20 mouse cellular contexts compared by ENCODE assay signal in genomic region chr4:145283441-145283840, GRCm38 (mm10). TPM values are rescaled to one million over a fixed set of nuclear protein-coding genes. Genes with fewer than 3 reads are reported as not detected.
DNase-seq lines count a peak whose midpoint lies in the region; TF ChIP-seq lines count a peak whose summit lies in the region.
"Had no signal": no experiment of that assay in that cellular context is flagged by ENCODE, and none has a peak within 500 bp of the region (broad histone marks: within the 10 kb centered on the region; RNA-seq: fewer than 3 reads in every experiment).

No protein-coding gene starts in this region.

- DNase-seq in lung, postnatal 10 days: peak; percentile 25
- DNase-seq in lung, postnatal 4 days: no peak
- DNase-seq in CH12.LX (ENCODE audit: extremely low read depth): no peak
- DNase-seq in induced T-regulatory cell, adult 2 months (ENCODE audit: low read depth): peak; percentile 81
- no peak for DNase-seq in urinary bladder, postnatal 36 days (ENCODE audit: low spot score in 2 of 2)
- DNase-seq in cerebellum, adult 8-10 months: no peak
- DNase-seq: adrenal gland, postnatal 10 days; cerebellum, adult 11-12 months; cerebellum, postnatal 10 days; forebrain, postnatal 0 days; gastrocnemius, postnatal 14 days; kidney, adult 11 months had no signal

- in situ Hi-C loops in CH12.LX (cut with MboI; ENCODE audit: low pct_ligation_motif_present, low pct_unique_long_range_greater_than_20kb, low sequenced_read_pairs): loop anchor here (5.0 to 25.0 kb wide), 2 partner anchors 66 to 396 kb away; partner anchors contain the start of gene Dhrs3

- no peaks in the 10 kb centered on the region for H3K27me3 ChIP-seq in CH12.LX (replicated peaks)
- H3K27me3 ChIP-seq: forebrain, embryonic 13.5 days; heart, embryonic 12.5 days; Patski had no signal

- H3K36me3 ChIP-seq in CH12.LX (replicated peaks in 1 of 2; ENCODE audit: control insufficient read depth in 1 of 2, insufficient read depth in 1 of 2, low read length in 1 of 2): peaks cover 16 to 46% of the 10 kb centered on the region in 2 experiments
- H3K36me3 ChIP-seq: embryonic facial prominence, embryonic 10.5 days; heart, embryonic 12.5 days; hindbrain, embryonic 10.5 days had no signal

- TF ChIP-seq EP300 in CH12.LX (IDR thresholded peaks at IDR 0.05; ENCODE audit: low read length): no peak

- H3K79me2 ChIP-seq in CH12.LX (replicated peaks; ENCODE audit: control insufficient read depth, extremely low read depth, insufficient read depth, poor library complexity, severe bottlenecking): no peaks in the 10 kb centered on the region

- no peak overlapping the region for H3K9ac ChIP-seq in CH12.LX (ENCODE audit: insufficient read depth, low read depth)
- H3K9ac ChIP-seq: forebrain, embryonic 13.5 days; forebrain, postnatal 0 days; heart, embryonic 12.5 days; hindbrain, embryonic 14.5 days had no signal

- no peak for TF ChIP-seq CTCF in CH12.LX (conservative IDR thresholded peaks at IDR 0.05 in 1 of 2, IDR thresholded peaks at IDR 0.05 in 1 of 2; ENCODE audit: low read depth in 2 of 2, low read length in 2 of 2)

- H3K27ac ChIP-seq in CH12.LX (ENCODE audit: insufficient read depth, low read depth): no peak overlapping the region
- H3K27ac ChIP-seq: embryonic facial prominence, embryonic 10.5 days; forebrain, embryonic 13.5 days; hindbrain, embryonic 10.5 days; hindbrain, embryonic 14.5 days had no signal

- H3K4me3 ChIP-seq in CH12.LX (replicated peaks in 1 of 3; ENCODE audit: low read depth in 2 of 3, low read length in 2 of 3, poor library complexity in 1 of 3): no peak overlapping the region
- H3K4me3 ChIP-seq: embryonic facial prominence, embryonic 10.5 days; forebrain, embryonic 13.5 days; heart, embryonic 12.5 days; hindbrain, embryonic 10.5 days had no signal

- dilution Hi-C loops in CH12.LX (cut with MboI; ENCODE audit: extremely low pct_ligation_motif_present, extremely low pct_unique_long_range_greater_than_20kb, low sequenced_read_pairs): no loop called here

- peaks cover 4% of the 10 kb centered on the region for H3K9me3 ChIP-seq in CH12.LX (replicated peaks; ENCODE audit: low read length)
- H3K9me3 ChIP-seq: embryonic facial prominence, embryonic 10.5 days; forebrain, embryonic 13.5 days; heart, embryonic 12.5 days; hindbrain, embryonic 10.5 days had no signal

- TF ChIP-seq RAD21 in CH12.LX (IDR thresholded peaks at IDR 0.05; ENCODE audit: low read depth, low read length): no peak

- TF ChIP-seq POLR2A in CH12.LX (IDR thresholded peaks at IDR 0.05; ENCODE audit: low read depth, low read length): no peak

- no peak overlapping the region for H3K4me2 ChIP-seq in CH12.LX (ENCODE audit: insufficient read depth, low read depth, poor library complexity, severe bottlenecking)
- H3K4me2 ChIP-seq: forebrain, embryonic 13.5 days; heart, embryonic 12.5 days; hindbrain, embryonic 14.5 days had no signal

- peaks cover 10 to 11% of the 10 kb centered on the region in 2 experiments for H3K4me1 ChIP-seq in CH12.LX (ENCODE audit: control insufficient read depth in 1 of 2, insufficient read depth in 2 of 2)
- H3K4me1 ChIP-seq: embryonic facial prominence, embryonic 10.5 days; forebrain, embryonic 13.5 days; hindbrain, embryonic 10.5 days had no signal

TF ChIP-seq in CH12.LX, 34 proteins besides CTCF, POLR2A, EP300 and RAD21:
- no peak for TF ChIP-seq ZKSCAN1 (IDR thresholded peaks at IDR 0.05; ENCODE audit: borderline replicate concordance, low read depth, low read length)
- no peak for TF ChIP-seq NELFE (IDR thresholded peaks at IDR 0.05; ENCODE audit: low read depth, low read length)
- peak; percentile 67 for TF ChIP-seq BHLHE40 (IDR thresholded peaks at IDR 0.05; ENCODE audit: low read depth, low read length)

RNA-seq across cellular contexts. Expression of gene Tnfrsf8, which starts 31.5 kb away (rescaled TPM):
- 23.2 and 31.0 TPM in 2 replicates for total RNA-seq in CH12.LX (2012; rRNA removed)
- total RNA-seq in CH12.LX (2014; rRNA removed): 18.9 and 24.7 TPM in 2 replicates
- 11.5 and 12.7 TPM in 2 replicates for polyA plus RNA-seq in CH12.LX (2012; ENCODE audit: insufficient read length, low read depth)
- total RNA-seq: gastrocnemius, adult 18-20 months had no signal
- polyA plus RNA-seq: embryonic facial prominence, embryonic 10.5 days; heart, embryonic 12.5 days; intestine, embryonic 14.5 days had no signal

RNA-seq across cellular contexts. Expression of gene Tnfrsf1b, which starts 36.8 kb away (rescaled TPM):
- 14.9 and 16.7 TPM in 2 replicates for total RNA-seq in CH12.LX (2012; rRNA removed)
- 10.7 and 11.4 TPM in 2 replicates for total RNA-seq in CH12.LX (2014; rRNA removed)
- polyA plus RNA-seq in CH12.LX (2012; ENCODE audit: insufficient read length, low read depth): 18.8 and 21.6 TPM in 2 replicates

Comparison
In these comparisons a context has a peak if more than half of its experiments do, and no peak if none do; other contexts are left out.
1. DNase-seq: peak in lung, postnatal 10 days (single experiment) and induced T-regulatory cell, adult 2 months (single experiment); none in lung, postnatal 4 days (0 of 2), CH12.LX (single experiment), urinary bladder, postnatal 36 days (0 of 2) and cerebellum, adult 8-10 months (single experiment).